Mouse (Mus musculus) left cerebral cortex, postnatal 36 days (tissue): ENCODE data around the gene Gm10337. TPM values are rescaled to one million over a fixed set of nuclear protein-coding genes. Genes with fewer than 3 reads are reported as not detected.

Experiments used
- DNase-seq, 2 experiments: peaks; one replicate each; pipeline ENCODE4 v3.0.0; 2021 to 2022; ENCODE audit warnings: low spot score in 2 of 2, mixed read lengths in 1 of 2
- intact Hi-C: fragments of 180-260 bp; cut with DNase I; formaldehyde crosslinking; loops from one replicate; pipeline ENCODE4 v1.15.1; 2025
- total RNA-seq, 2 experiments: library from RNA; stranded (reverse); gene quantifications; 2 replicates each; pipeline ENCODE4 v1.2.3; 2021

The Gm10337 gene
- total RNA-seq, 2 experiments from 2014 or later: not detected

- no peak for DNase-seq
- intact Hi-C loops: no loop called here
Observed at GRCm38 (mm10) chr15:102533926-102534325, 30.4 kb downstream of the Gm10337 start.

GRCm38 (mm10) chr15:102544801-102545200 lies 41.3 kb downstream of the Gm10337 start:
- no peak for DNase-seq
- intact Hi-C loops: no loop called here

GRCm38 (mm10) chr15:102546246-102546645 lies 42.7 kb downstream of the Gm10337 start:
- intact Hi-C loops: no loop called here
- DNase-seq: no peak

GRCm38 (mm10) chr15:102546677-102547427 lies 43.3 kb downstream of the Gm10337 start:
- peak; percentile 82 to 83 for DNase-seq
- intact Hi-C loops: no loop called here

GRCm38 (mm10) chr15:102547478-102547877 lies 44.0 kb downstream of the Gm10337 start:
- intact Hi-C loops: no loop called here
- no peak for DNase-seq

GRCm38 (mm10) chr15:102552599-102552998 lies 49.1 kb downstream of the Gm10337 start:
- DNase-seq: no peak
- intact Hi-C loops: no loop called here

Other genes with a start within 250 kb of the Gm10337 start
- 10 to 100 TPM; 13.1 to 13.9 TPM for gene Rarg, start 246.2 kb upstream of the Gm10337 start, total RNA-seq
- not detected for gene Gm9918, start 233.2 kb upstream of the Gm10337 start, total RNA-seq
- gene Mfsd5, start 224.3 kb upstream of the Gm10337 start, total RNA-seq: 10 to 100 TPM; 40.9 to 43.9 TPM
- 1 to 10 TPM; 1.1 TPM for gene Espl1, start 207.5 kb upstream of the Gm10337 start, total RNA-seq
- 100 to 1,000 TPM; 374 to 425 TPM for gene Pfdn5, start 177.6 kb upstream of the Gm10337 start, total RNA-seq
- gene Myg1, start 172.0 kb upstream of the Gm10337 start, total RNA-seq: 10 to 100 TPM; 45.8 to 69.3 TPM
- 10 to 100 TPM; 17.2 to 17.7 TPM for gene Aaas, start 153.0 kb upstream of the Gm10337 start, total RNA-seq
- gene Sp7, start 136.5 kb upstream of the Gm10337 start, total RNA-seq: under 1 TPM; 0.79 to 1.00 TPM
- gene Sp1, start 97.6 kb upstream of the Gm10337 start, total RNA-seq: 10 to 100 TPM; 22.0 to 30.3 TPM
- 1 to 10 TPM in 1 of 2 experiments, under 1 TPM in 1; 0.99 to 2.3 TPM for gene Amhr2, start 58.4 kb upstream of the Gm10337 start, total RNA-seq
- 10 to 100 TPM; 41.4 to 43.2 TPM for gene Prr13, start 44.7 kb upstream of the Gm10337 start, total RNA-seq
- 100 to 1,000 TPM; 467 to 505 TPM for gene Pcbp2, start 33.2 kb upstream of the Gm10337 start, total RNA-seq
- 10 to 100 TPM; 96.4 to 98.8 TPM for gene Map3k12, start 13.3 kb downstream of the Gm10337 start, total RNA-seq
- gene Tarbp2, start 14.5 kb downstream of the Gm10337 start, total RNA-seq: 10 to 100 TPM; 30.7 to 36.3 TPM
- 1 to 10 TPM; 1.8 to 5.1 TPM for gene Npff, start 21.2 kb downstream of the Gm10337 start, total RNA-seq
- gene Gm28047, start 121.3 kb downstream of the Gm10337 start, total RNA-seq: not detected
- gene Atf7, start 121.7 kb downstream of the Gm10337 start, total RNA-seq: 10 to 100 TPM; 27.1 to 43.0 TPM
- gene Atp5g2, start 168.6 kb downstream of the Gm10337 start, total RNA-seq: 10 to 100 TPM in 1 of 2 experiments, 1 to 10 TPM in 1; 8.8 to 11.0 TPM
- gene Calcoco1, start 218.5 kb downstream of the Gm10337 start, total RNA-seq: 10 to 100 TPM; 70.8 to 82.0 TPM